Mouse (Mus musculus): ENCODE measurements around the gene Ncor2. TPM values are rescaled to one million over a fixed set of nuclear protein-coding genes. Genes with fewer than 3 reads are reported as not detected.

Gene Ncor2
- total RNA-seq, 4 experiments from 2014 or later: 246 to 324 (median 271) TPM

GRCm38 (mm10) chr5:125151872-125152534, 27.0 kb downstream of the Ncor2 start:
- DNase-seq (ENCODE audit: low spot score in 2 of 2): no peak

GRCm38 (mm10) chr5:125150951-125151564, 28.0 kb downstream of the Ncor2 start:
- no peak for DNase-seq (ENCODE audit: low spot score in 2 of 2)

- DNase-seq (ENCODE audit: low spot score in 2 of 2): no peak
Measured at GRCm38 (mm10) chr5:125149142-125149541, 29.9 kb downstream of the Ncor2 start.

GRCm38 (mm10) chr5:125148686-125149085, 30.3 kb downstream of the Ncor2 start:
- no peak for DNase-seq (ENCODE audit: low spot score in 2 of 2)

- no peak for DNase-seq (ENCODE audit: low spot score in 2 of 2)
Measured at GRCm38 (mm10) chr5:125148173-125148572, 30.8 kb downstream of the Ncor2 start.

GRCm38 (mm10) chr5:125147124-125147523, 31.9 kb downstream of the Ncor2 start:
- DNase-seq (ENCODE audit: low spot score in 2 of 2): no peak

GRCm38 (mm10) chr5:125143114-125143872, 35.7 kb downstream of the Ncor2 start:
- no peak for DNase-seq (ENCODE audit: low spot score in 2 of 2)

- DNase-seq (ENCODE audit: low spot score in 2 of 2): no peak
Measured at GRCm38 (mm10) chr5:125141916-125142315, 37.1 kb downstream of the Ncor2 start.

GRCm38 (mm10) chr5:125141525-125141880, 37.5 kb downstream of the Ncor2 start:
- peak in 1 of 2 experiments; percentile 73 for DNase-seq (ENCODE audit: low spot score in 2 of 2)

- DNase-seq (ENCODE audit: low spot score in 2 of 2): peak; percentile 99 to 100
Measured at GRCm38 (mm10) chr5:125140832-125141524, 38.0 kb downstream of the Ncor2 start.

GRCm38 (mm10) chr5:125140151-125140699, 38.8 kb downstream of the Ncor2 start:
- peak; percentile 72 to 81 for DNase-seq (ENCODE audit: low spot score in 2 of 2)

- no peak for DNase-seq (ENCODE audit: low spot score in 2 of 2)
Measured at GRCm38 (mm10) chr5:125139669-125140068, 39.4 kb downstream of the Ncor2 start.

GRCm38 (mm10) chr5:125138841-125139430, 40.1 kb downstream of the Ncor2 start:
- no peak for DNase-seq (ENCODE audit: low spot score in 2 of 2)

GRCm38 (mm10) chr5:125137672-125138285, 41.2 kb downstream of the Ncor2 start:
- DNase-seq (ENCODE audit: low spot score in 2 of 2): no peak

GRCm38 (mm10) chr5:125136996-125137671, 41.9 kb downstream of the Ncor2 start:
- no peak for DNase-seq (ENCODE audit: low spot score in 2 of 2)

GRCm38 (mm10) chr5:125136296-125136995, 42.6 kb downstream of the Ncor2 start:
- DNase-seq (ENCODE audit: low spot score in 2 of 2): no peak

- peak; percentile 69 to 86 for DNase-seq (ENCODE audit: low spot score in 2 of 2)
Measured at GRCm38 (mm10) chr5:125134795-125135468, 44.1 kb downstream of the Ncor2 start.

GRCm38 (mm10) chr5:125134391-125134790, 44.6 kb downstream of the Ncor2 start:
- no peak for DNase-seq (ENCODE audit: low spot score in 2 of 2)

- no peak for DNase-seq (ENCODE audit: low spot score in 2 of 2)
Measured at GRCm38 (mm10) chr5:125133651-125134050, 45.4 kb downstream of the Ncor2 start.

Measured in layer of hippocampus, adult 8-10 months (tissue).